Mouse (Mus musculus): ENCODE results near the gene Lime1. TPM values are rescaled to one million over a fixed set of nuclear protein-coding genes. Genes with fewer than 3 reads are reported as not detected.
A peak's percentile ranks its signal among the peaks of the same experiment; 100 is the strongest.

Gene Lime1
- polyA plus RNA-seq, 1 experiment from 2014 or later = 19.7 TPM

GRCm38 (mm10) chr2:181401497-181401896, 21.6 kb downstream of the Lime1 start:
- Histone ChIP-seq H3K36me3 (ENCODE audit: control insufficient read depth, insufficient read depth, low read length) (no peaks in the 10 kb centered on the region), H3K4me3 (ENCODE audit: low read depth, low read length) (no peak overlapping the region), H3K27ac (ENCODE audit: low read depth, low read length) (no peak overlapping the region), H3K27me3 (ENCODE audit: control insufficient read depth, insufficient read depth, low read length) (no peaks in the 10 kb centered on the region), H3K9ac (ENCODE audit: low read length) (no peak overlapping the region), H3K4me1 (ENCODE audit: control insufficient read depth, insufficient read depth, low read length) (no peaks in the 10 kb centered on the region), H3K4me2 (no peak overlapping the region), H3K9me3 (ENCODE audit: control insufficient read depth, low read length) (no peaks in the 10 kb centered on the region)
- ATAC-seq (ENCODE audit: low FRiP score) = no peak
- no peak for DNase-seq (ENCODE audit: low spot score, missing footprints)
- WGBS = 24% methylated on average over 1 of the region's 1 CpGs

DNA sequence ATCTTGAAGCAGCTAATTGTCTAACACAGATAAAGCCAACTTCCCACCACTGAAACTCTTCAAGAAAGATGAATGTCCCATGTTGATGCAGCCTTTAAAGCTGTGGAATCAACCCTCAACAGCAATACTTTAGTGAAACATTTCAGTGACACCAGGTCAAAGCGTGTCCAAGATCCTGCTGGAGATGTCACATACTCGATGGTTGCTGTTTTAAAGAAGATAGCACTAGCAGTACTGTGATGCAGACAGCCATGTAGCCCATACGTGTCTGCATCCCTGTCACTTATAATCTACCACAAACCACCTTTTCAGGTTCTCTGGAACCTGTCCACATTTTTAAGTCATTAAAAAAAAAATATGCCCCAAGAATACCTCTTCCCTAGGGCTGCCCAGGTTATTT, 23.8 kb downstream of the Lime1 start:
- H3K27ac ChIP-seq (ENCODE audit: low read depth, low read length) = no peak overlapping the region
- no peaks in the 10 kb centered on the region for H3K4me1 ChIP-seq (ENCODE audit: control insufficient read depth, insufficient read depth, low read length)
- H3K4me2 ChIP-seq = no peak overlapping the region
- WGBS = 96% methylated on average over 3 of the region's 3 CpGs
- DNase-seq (ENCODE audit: low spot score, missing footprints) = no peak
- H3K27me3 ChIP-seq (ENCODE audit: control insufficient read depth, insufficient read depth, low read length) = no peaks in the 10 kb centered on the region
- H3K9me3 ChIP-seq (ENCODE audit: control insufficient read depth, low read length) = no peaks in the 10 kb centered on the region
- no peak overlapping the region for H3K4me3 ChIP-seq (ENCODE audit: low read depth, low read length)
- no peaks in the 10 kb centered on the region for H3K36me3 ChIP-seq (ENCODE audit: control insufficient read depth, insufficient read depth, low read length)
- ATAC-seq (ENCODE audit: low FRiP score) = no peak
- no peak overlapping the region for H3K9ac ChIP-seq (ENCODE audit: low read length)

DNA sequence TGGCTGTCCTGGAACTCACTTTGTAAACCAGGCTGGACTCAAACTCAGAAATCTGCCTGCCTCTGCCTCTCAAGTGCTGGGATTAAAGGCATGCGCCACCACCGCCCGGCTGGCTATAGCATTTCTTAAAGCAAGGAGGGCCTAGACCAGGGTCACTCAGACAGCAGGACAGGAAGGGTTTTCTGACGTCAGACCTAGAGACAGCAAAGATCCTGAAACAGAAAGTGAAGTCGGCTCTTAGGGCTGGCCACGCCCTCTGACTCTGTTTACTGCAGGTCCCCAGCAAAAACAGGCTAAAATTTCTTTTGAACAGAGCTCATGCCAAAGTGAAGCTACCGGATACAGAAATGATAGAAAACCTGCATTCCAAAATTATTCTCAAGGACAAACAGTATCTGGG, 29.8 kb downstream of the Lime1 start:
- no peaks in the 10 kb centered on the region for H3K9me3 ChIP-seq (ENCODE audit: control insufficient read depth, low read length)
- 86% methylated on average over 7 of the region's 7 CpGs for WGBS
- no peak overlapping the region for H3K9ac ChIP-seq (ENCODE audit: low read length)

DNA sequence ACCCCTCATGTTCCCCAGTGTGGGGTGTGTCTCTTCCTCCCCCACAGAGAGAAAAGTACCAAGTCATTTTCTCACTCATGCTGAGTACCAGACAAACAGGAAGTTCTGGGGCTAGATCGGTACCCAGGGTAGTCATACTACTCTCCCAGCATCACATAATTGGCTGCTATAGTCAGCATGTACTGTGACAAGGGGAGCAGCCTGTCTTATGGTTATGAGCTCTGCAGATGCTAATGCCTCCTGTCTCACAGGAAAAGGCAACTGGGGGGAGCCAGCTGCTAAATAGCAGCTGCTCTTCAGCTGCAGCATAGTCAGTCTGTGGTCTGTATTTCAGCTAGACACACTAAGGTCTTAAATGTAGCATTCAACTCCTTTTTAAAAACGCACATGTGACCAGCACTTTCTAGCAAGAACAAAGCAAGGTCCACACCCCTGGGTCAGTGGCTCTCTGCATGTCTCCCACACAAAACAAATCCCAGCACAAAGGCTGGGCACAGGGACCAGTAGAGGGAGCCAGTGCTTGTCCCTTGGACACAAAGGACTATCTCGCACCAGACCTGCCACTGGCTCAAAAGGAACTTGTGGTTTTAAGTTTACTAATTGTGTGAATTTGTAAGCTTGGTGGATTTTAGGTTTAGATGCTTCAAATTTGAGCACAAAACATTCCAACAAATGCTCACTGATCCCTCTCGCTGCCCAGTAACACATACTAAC, 31.0 kb downstream of the Lime1 start:
- peak overlapping the region; percentile 17 for H3K27ac ChIP-seq (ENCODE audit: low read depth, low read length)
- no peaks in the 10 kb centered on the region for H3K4me1 ChIP-seq (ENCODE audit: control insufficient read depth, insufficient read depth, low read length)
- ATAC-seq (ENCODE audit: low FRiP score) (peak; percentile 84), DNase-seq (ENCODE audit: low spot score, missing footprints) (peak; percentile 92)
- no peaks in the 10 kb centered on the region for H3K36me3 ChIP-seq (ENCODE audit: control insufficient read depth, insufficient read depth, low read length)
- WGBS = 40% methylated on average over 4 of the region's 4 CpGs
- H3K9me3 ChIP-seq (ENCODE audit: control insufficient read depth, low read length) = no peaks in the 10 kb centered on the region
- no peaks in the 10 kb centered on the region for H3K27me3 ChIP-seq (ENCODE audit: control insufficient read depth, insufficient read depth, low read length)
- H3K9ac ChIP-seq (ENCODE audit: low read length) = peak overlapping the region; percentile 28; the same call in 1 of the 2 replicates
- no peak overlapping the region for H3K4me3 ChIP-seq (ENCODE audit: low read depth, low read length)
- no peak overlapping the region for H3K4me2 ChIP-seq

More for the DNA sequence above, 29.8 kb downstream of the Lime1 start:
- H3K27ac ChIP-seq (ENCODE audit: low read depth, low read length) = no peak overlapping the region
- no peaks in the 10 kb centered on the region for H3K36me3 ChIP-seq (ENCODE audit: control insufficient read depth, insufficient read depth, low read length)
- ATAC-seq (ENCODE audit: low FRiP score) (no peak), DNase-seq (ENCODE audit: low spot score, missing footprints) (no peak)
- no peaks in the 10 kb centered on the region for H3K4me1 ChIP-seq (ENCODE audit: control insufficient read depth, insufficient read depth, low read length)
- H3K27me3 ChIP-seq (ENCODE audit: control insufficient read depth, insufficient read depth, low read length) = no peaks in the 10 kb centered on the region
- no peak overlapping the region for H3K4me2 ChIP-seq
- no peak overlapping the region for H3K4me3 ChIP-seq (ENCODE audit: low read depth, low read length)

DNA sequence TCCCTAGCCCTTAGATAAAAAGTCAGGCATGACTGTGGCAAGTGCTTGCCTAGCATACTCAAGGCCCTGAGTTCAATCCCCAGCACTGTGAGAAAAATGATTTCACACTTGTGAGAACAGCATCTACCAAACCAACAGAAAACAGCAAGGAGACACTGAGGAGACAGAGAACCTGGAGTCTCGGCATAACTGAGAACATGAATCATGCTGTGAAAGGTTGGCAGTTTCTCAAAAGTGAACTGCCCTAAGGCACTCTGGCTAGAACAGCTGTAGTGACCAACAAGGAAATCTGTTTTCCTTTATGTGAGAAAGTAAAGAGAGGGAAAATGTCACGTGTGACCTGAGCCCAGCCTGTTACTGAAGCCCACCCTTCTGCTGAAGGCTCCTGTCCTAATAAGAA, 33.3 kb downstream of the Lime1 start:
- DNase-seq (ENCODE audit: low spot score, missing footprints) = peak; percentile 57
- Histone ChIP-seq H3K36me3 (ENCODE audit: control insufficient read depth, insufficient read depth, low read length) (no peaks in the 10 kb centered on the region), H3K9me3 (ENCODE audit: control insufficient read depth, low read length) (no peaks in the 10 kb centered on the region), H3K9ac (ENCODE audit: low read length) (no peak overlapping the region), H3K27ac (ENCODE audit: low read depth, low read length) (no peak overlapping the region), H3K4me2 (no peak overlapping the region), H3K4me3 (ENCODE audit: low read depth, low read length) (no peak overlapping the region), H3K27me3 (ENCODE audit: control insufficient read depth, insufficient read depth, low read length) (no peaks in the 10 kb centered on the region), H3K4me1 (ENCODE audit: control insufficient read depth, insufficient read depth, low read length) (no peaks in the 10 kb centered on the region)
- no peak for ATAC-seq (ENCODE audit: low FRiP score)
- WGBS = 76% methylated on average over 2 of the region's 2 CpGs

DNA sequence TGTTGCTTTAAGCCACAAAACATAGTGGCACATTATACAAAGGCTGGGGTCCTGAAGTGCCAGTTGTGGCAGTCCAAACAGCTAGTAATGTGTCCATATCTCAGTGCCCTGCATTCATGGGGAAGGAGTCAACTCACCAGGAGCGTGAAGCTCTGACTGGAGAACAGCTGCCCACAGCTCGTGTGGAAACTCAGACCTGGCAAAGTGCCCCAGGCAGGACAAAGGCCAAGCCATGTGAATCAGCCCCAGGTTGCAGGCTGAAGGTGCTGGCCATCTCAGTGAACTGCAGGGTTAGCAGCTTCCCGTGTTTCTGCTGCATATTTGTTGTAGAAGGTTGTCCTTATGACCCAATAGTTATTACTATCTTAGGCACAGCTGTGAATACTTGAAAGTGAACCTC, 36.1 kb downstream of the Lime1 start:
- Histone ChIP-seq H3K36me3 (ENCODE audit: control insufficient read depth, insufficient read depth, low read length) (no peaks in the 10 kb centered on the region), H3K4me1 (ENCODE audit: control insufficient read depth, insufficient read depth, low read length) (no peaks in the 10 kb centered on the region), H3K4me3 (ENCODE audit: low read depth, low read length) (no peak overlapping the region), H3K27ac (ENCODE audit: low read depth, low read length) (no peak overlapping the region), H3K9me3 (ENCODE audit: control insufficient read depth, low read length) (no peaks in the 10 kb centered on the region), H3K4me2 (no peak overlapping the region), H3K9ac (ENCODE audit: low read length) (no peak overlapping the region), H3K27me3 (ENCODE audit: control insufficient read depth, insufficient read depth, low read length) (no peaks in the 10 kb centered on the region)
- ATAC-seq (ENCODE audit: low FRiP score) = no peak
- WGBS = 64% methylated on average over 3 of the region's 3 CpGs
- DNase-seq (ENCODE audit: low spot score, missing footprints) = no peak

DNA sequence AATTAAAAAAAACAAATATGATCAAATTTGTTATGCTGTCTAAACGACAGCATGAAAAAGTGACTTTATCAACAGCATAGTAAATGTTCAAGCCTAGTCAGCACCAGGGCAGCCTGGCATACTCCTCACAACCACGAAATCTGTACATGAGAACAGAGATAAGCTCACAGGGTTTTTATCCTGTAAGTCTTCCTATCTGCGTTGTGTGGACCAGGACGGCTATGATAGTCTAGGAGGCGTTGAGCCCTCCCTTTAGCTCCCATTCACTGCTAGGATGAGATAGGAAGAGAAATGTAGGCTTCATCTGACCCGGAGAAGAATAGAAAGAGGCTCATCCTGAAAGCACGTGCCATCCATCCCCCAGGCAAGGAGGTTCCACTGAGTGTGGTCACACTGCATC, 39.5 kb downstream of the Lime1 start:
- no peak for DNase-seq (ENCODE audit: low spot score, missing footprints)
- Histone ChIP-seq H3K4me2 (no peak overlapping the region), H3K27me3 (ENCODE audit: control insufficient read depth, insufficient read depth, low read length) (no peaks in the 10 kb centered on the region), H3K9me3 (ENCODE audit: control insufficient read depth, low read length) (no peaks in the 10 kb centered on the region), H3K4me1 (ENCODE audit: control insufficient read depth, insufficient read depth, low read length) (no peaks in the 10 kb centered on the region), H3K27ac (ENCODE audit: low read depth, low read length) (no peak overlapping the region), H3K36me3 (ENCODE audit: control insufficient read depth, insufficient read depth, low read length) (0 out of 2 replicates have a peak, but pooled peaks cover 3% of the 10 kb centered on the region), H3K9ac (ENCODE audit: low read length) (no peak overlapping the region), H3K4me3 (ENCODE audit: low read depth, low read length) (no peak overlapping the region)
- no peak for ATAC-seq (ENCODE audit: low FRiP score)
- WGBS = 81% methylated on average over 7 of the region's 7 CpGs

- Histone ChIP-seq H3K4me1 (ENCODE audit: control insufficient read depth, insufficient read depth, low read length) (no peaks in the 10 kb centered on the region), H3K9me3 (ENCODE audit: control insufficient read depth, low read length) (no peaks in the 10 kb centered on the region), H3K36me3 (ENCODE audit: control insufficient read depth, insufficient read depth, low read length) (0 out of 2 replicates have a peak, but pooled peaks cover 3% of the 10 kb centered on the region), H3K27ac (ENCODE audit: low read depth, low read length) (no peak overlapping the region), H3K4me2 (no peak overlapping the region), H3K4me3 (ENCODE audit: low read depth, low read length) (no peak overlapping the region), H3K9ac (ENCODE audit: low read length) (no peak overlapping the region), H3K27me3 (ENCODE audit: control insufficient read depth, insufficient read depth, low read length) (no peaks in the 10 kb centered on the region)
- DNase-seq (ENCODE audit: low spot score, missing footprints) (no peak), ATAC-seq (ENCODE audit: low FRiP score) (no peak)
- WGBS = 88% methylated on average over 4 of the region's 4 CpGs
Measured at GRCm38 (mm10) chr2:181420426-181420825, 40.5 kb downstream of the Lime1 start.

GRCm38 (mm10) chr2:181420903-181421638, 41.2 kb downstream of the Lime1 start:
- Histone ChIP-seq H3K27me3 (ENCODE audit: control insufficient read depth, insufficient read depth, low read length) (no peaks in the 10 kb centered on the region), H3K4me2 (no peak overlapping the region), H3K9me3 (ENCODE audit: control insufficient read depth, low read length) (no peaks in the 10 kb centered on the region), H3K4me3 (ENCODE audit: low read depth, low read length) (no peak overlapping the region), H3K36me3 (ENCODE audit: control insufficient read depth, insufficient read depth, low read length) (0 out of 2 replicates have a peak, but pooled peaks cover 3% of the 10 kb centered on the region), H3K4me1 (ENCODE audit: control insufficient read depth, insufficient read depth, low read length) (no peaks in the 10 kb centered on the region), H3K9ac (ENCODE audit: low read length) (no peak overlapping the region), H3K27ac (ENCODE audit: low read depth, low read length) (no peak overlapping the region)
- no peak for DNase-seq (ENCODE audit: low spot score, missing footprints)
- WGBS = 81% methylated on average over 4 of the region's 4 CpGs
- ATAC-seq (ENCODE audit: low FRiP score) = no peak
